Mouse (Mus musculus) hindbrain, embryonic 14.5 days (tissue): ENCODE data around the gene Neurl1a. TPM values are rescaled to one million over a fixed set of nuclear protein-coding genes. Genes with fewer than 3 reads are reported as not detected.
A peak's percentile ranks its signal among the peaks of the same experiment; 100 is the strongest.

Source experiments
- ATAC-seq: fragments of 200-750 bp; cut with Nextera tagmentation; 2 replicates; pipeline ENCODE4 v1.8.0; 2017; ENCODE audit warnings: moderate number of reproducible peaks, mild to moderate bottlenecking, moderate TSS enrichment, moderate library complexity; ENCODE audit not compliant: low FRiP score
- DNase-seq: peaks from one replicate; pipeline ENCODE4 v3.0.0-alpha.2; 2015; ENCODE audit warnings: low spot score
- H3K27ac ChIP-seq: fragments of 300-500 bp; sonication (generic); 2 replicates; pipeline ENCODE4 v1.5.1; 2014; ENCODE audit warnings: mild to moderate bottlenecking, moderate library complexity
- H3K27me3 ChIP-seq: fragments of 300-500 bp; sonication (generic); 2 replicates; pipeline ENCODE4 v1.6.1; 2014; ENCODE audit warnings: mild to moderate bottlenecking, low read length, mixed read lengths; ENCODE audit not compliant: control insufficient read depth, insufficient read depth
- H3K36me3 ChIP-seq: fragments of 300-500 bp; sonication (generic); replicated peaks from 2 replicates; pipeline ENCODE4 v1.6.1; 2014; ENCODE audit not compliant: control insufficient read depth, insufficient read depth
- H3K4me1 ChIP-seq: fragments of 300-500 bp; sonication (generic); replicated peaks from 2 replicates; pipeline ENCODE4 v1.6.1; 2014; ENCODE audit warnings: antibody characterized with exemption, low read length, mixed read lengths; ENCODE audit not compliant: control insufficient read depth, insufficient read depth
- H3K4me2 ChIP-seq: fragments of 300-500 bp; sonication (generic); replicated peaks from 2 replicates; pipeline ENCODE4 v1.6.1; 2014; ENCODE audit warnings: mild to moderate bottlenecking, moderate library complexity
- H3K4me3 ChIP-seq: fragments of 300-500 bp; sonication (generic); replicated peaks from 2 replicates; pipeline ENCODE4 v1.5.1; 2014; ENCODE audit warnings: mild to moderate bottlenecking, low read length
- H3K9ac ChIP-seq: fragments of 300-500 bp; sonication (generic); 2 replicates; pipeline ENCODE4 v1.6.1; 2014
- H3K9me3 ChIP-seq: fragments of 300-500 bp; sonication (generic); 2 replicates; pipeline ENCODE4 v1.6.1; 2016; ENCODE audit warnings: low read length; ENCODE audit not compliant: control insufficient read depth
- WGBS: fragments of 180-500 bp; shearing (Covaris S2); extraction: QIAGEN DNeasy Blood & Tissue Kit; methylation state at CpG from one replicate; pipeline ENCODE4 v1.1.7; 2014; 5-methylcytosine and 5-hydroxymethylcytosine counted together
- polyA plus RNA-seq: library from polyadenylated mRNA; unstranded; fragments of >200 nt; fragmentation: Nextera tagmentation; extraction: Ambion mirVana; gene quantifications from 2 replicates; pipeline ENCODE4 v1.2.1, GENCODE M21; 2014

Neurl1a gene
- polyA plus RNA-seq, 1 experiment from 2014 or later = 15.1 TPM

- Histone ChIP-seq H3K9ac (no peak overlapping the region), H3K4me3 (no peak overlapping the region), H3K36me3 (no peaks in the 10 kb centered on the region), H3K9me3 (no peaks in the 10 kb centered on the region), H3K4me2 (no peak overlapping the region), H3K4me1 (peaks cover 10% of the 10 kb centered on the region; the same call in 1 of the 2 replicates), H3K27ac (no peak overlapping the region), H3K27me3 (no peaks in the 10 kb centered on the region)
- DNase-seq (no peak), ATAC-seq (no peak)
- WGBS = 90% methylated on average over 7 of the region's 7 CpGs
Measured at GRCm38 (mm10) chr19:47230082-47230481, 51.5 kb downstream of the Neurl1a start.

GRCm38 (mm10) chr19:47230682-47231081 lies 52.1 kb downstream of the Neurl1a start:
- ATAC-seq = no peak
- Histone ChIP-seq H3K27me3 (no peaks in the 10 kb centered on the region), H3K4me1 (peaks cover 10% of the 10 kb centered on the region; the same call in 1 of the 2 replicates), H3K4me3 (no peak overlapping the region), H3K4me2 (no peak overlapping the region), H3K9ac (no peak overlapping the region), H3K27ac (no peak overlapping the region), H3K9me3 (no peaks in the 10 kb centered on the region), H3K36me3 (no peaks in the 10 kb centered on the region)
- DNase-seq = no peak
- WGBS = 78% methylated on average over 8 of the region's 8 CpGs

GRCm38 (mm10) chr19:47231389-47231788 lies 52.8 kb downstream of the Neurl1a start:
- Histone ChIP-seq H3K27me3 (no peaks in the 10 kb centered on the region), H3K36me3 (no peaks in the 10 kb centered on the region), H3K4me1 (peaks cover 10% of the 10 kb centered on the region; the same call in 1 of the 2 replicates), H3K4me2 (no peak overlapping the region), H3K4me3 (no peak overlapping the region), H3K9me3 (no peaks in the 10 kb centered on the region), H3K9ac (no peak overlapping the region), H3K27ac (no peak overlapping the region)
- WGBS = 86% methylated on average over 6 of the region's 6 CpGs
- no peak for ATAC-seq
- DNase-seq = no peak

GRCm38 (mm10) chr19:47232077-47232865 lies 53.7 kb downstream of the Neurl1a start:
- no peaks in the 10 kb centered on the region for H3K27me3 ChIP-seq
- no peak for ATAC-seq
- H3K4me1 ChIP-seq = peaks cover 10% of the 10 kb centered on the region; the same call in 1 of the 2 replicates
- H3K36me3 ChIP-seq = no peaks in the 10 kb centered on the region
- H3K9me3 ChIP-seq = no peaks in the 10 kb centered on the region
- no peak overlapping the region for H3K4me2 ChIP-seq
- no peak overlapping the region for H3K4me3 ChIP-seq
- 94% methylated on average over 5 of the region's 5 CpGs for WGBS
- H3K27ac ChIP-seq = no peak overlapping the region
- no peak for DNase-seq
- H3K9ac ChIP-seq = no peak overlapping the region

GRCm38 (mm10) chr19:47233087-47233486 lies 54.5 kb downstream of the Neurl1a start:
- 95% methylated on average over 3 of the region's 3 CpGs for WGBS
- ATAC-seq = no peak
- Histone ChIP-seq H3K27ac (no peak overlapping the region), H3K36me3 (no peaks in the 10 kb centered on the region), H3K9me3 (no peaks in the 10 kb centered on the region), H3K4me3 (no peak overlapping the region), H3K9ac (no peak overlapping the region), H3K27me3 (no peaks in the 10 kb centered on the region), H3K4me1 (peaks cover 10% of the 10 kb centered on the region; the same call in 1 of the 2 replicates), H3K4me2 (no peak overlapping the region)
- no peak for DNase-seq

- no peak for ATAC-seq
- no peak for DNase-seq
- WGBS = 39% methylated on average over 12 of the region's 12 CpGs
Measured at GRCm38 (mm10) chr19:47240076-47240475, 61.5 kb downstream of the Neurl1a start.

GRCm38 (mm10) chr19:47240957-47241356 lies 62.3 kb downstream of the Neurl1a start:
- Histone ChIP-seq H3K27me3 (no peaks in the 10 kb centered on the region), H3K4me2 (no peak overlapping the region), H3K9ac (no peak overlapping the region), H3K4me1 (no peaks in the 10 kb centered on the region), H3K27ac (no peak overlapping the region), H3K4me3 (no peak overlapping the region), H3K36me3 (no peaks in the 10 kb centered on the region), H3K9me3 (no peaks in the 10 kb centered on the region)
- DNase-seq (no peak), ATAC-seq (no peak)
- WGBS = 67% methylated on average over 7 of the region's 7 CpGs

More at GRCm38 (mm10) chr19:47240076-47240475, 61.5 kb downstream of the Neurl1a start:
- Histone ChIP-seq H3K27ac (no peak overlapping the region), H3K9ac (no peak overlapping the region), H3K27me3 (no peaks in the 10 kb centered on the region), H3K4me1 (no peaks in the 10 kb centered on the region), H3K36me3 (no peaks in the 10 kb centered on the region), H3K4me3 (0 out of 2 replicates have a peak overlapping the region, but pooled peaks have one; percentile 5), H3K9me3 (no peaks in the 10 kb centered on the region), H3K4me2 (peak overlapping the region; percentile 27)

GRCm38 (mm10) chr19:47242227-47242626 lies 63.6 kb downstream of the Neurl1a start:
- H3K9me3 ChIP-seq = no peaks in the 10 kb centered on the region
- H3K9ac ChIP-seq = no peak overlapping the region
- DNase-seq = no peak
- no peak overlapping the region for H3K27ac ChIP-seq
- H3K4me2 ChIP-seq = no peak overlapping the region
- no peaks in the 10 kb centered on the region for H3K27me3 ChIP-seq
- no peak overlapping the region for H3K4me3 ChIP-seq
- no peaks in the 10 kb centered on the region for H3K4me1 ChIP-seq
- no peak for ATAC-seq
- 92% methylated on average over 4 of the region's 4 CpGs for WGBS
- no peaks in the 10 kb centered on the region for H3K36me3 ChIP-seq

GRCm38 (mm10) chr19:47245512-47245911 lies 66.9 kb downstream of the Neurl1a start:
- ATAC-seq (no peak), DNase-seq (no peak)
- Histone ChIP-seq H3K36me3 (no peaks in the 10 kb centered on the region), H3K4me3 (no peak overlapping the region), H3K4me1 (no peaks in the 10 kb centered on the region), H3K9me3 (no peaks in the 10 kb centered on the region), H3K9ac (no peak overlapping the region), H3K27me3 (no peaks in the 10 kb centered on the region), H3K27ac (no peak overlapping the region), H3K4me2 (no peak overlapping the region)
- WGBS = 81% methylated on average over 8 of the region's 8 CpGs
